Mouse (Mus musculus) CD4-positive helper T cell, adult 2 months (primary cell): Measurements from ENCODE around the gene Slc38a1.

Source experiments
- DNase-seq: peaks from one replicate; pipeline ENCODE4 v3.0.0-alpha.2; 2012; ENCODE audit warnings: low read depth, missing footprints, low spot score

Slc38a1 gene

GRCm38 (mm10) chr15:96617555-96617954, 25.2 kb downstream of the Slc38a1 start:
- DNase-seq = no peak

GRCm38 (mm10) chr15:96608671-96609070, 34.0 kb downstream of the Slc38a1 start:
- DNase-seq = no peak

- DNase-seq = no peak
Observed at GRCm38 (mm10) chr15:96607422-96607821, 35.3 kb downstream of the Slc38a1 start.

- no peak for DNase-seq
Observed at GRCm38 (mm10) chr15:96604282-96604681, 38.4 kb downstream of the Slc38a1 start.

GRCm38 (mm10) chr15:96602043-96602442, 40.7 kb downstream of the Slc38a1 start:
- no peak for DNase-seq

- DNase-seq = no peak
Observed at GRCm38 (mm10) chr15:96599852-96600781, 42.6 kb downstream of the Slc38a1 start.

GRCm38 (mm10) chr15:96598888-96599578, 43.7 kb downstream of the Slc38a1 start:
- peak; percentile 86 for DNase-seq

GRCm38 (mm10) chr15:96597116-96597515, 45.6 kb downstream of the Slc38a1 start:
- DNase-seq = no peak

- no peak for DNase-seq
Observed at GRCm38 (mm10) chr15:96594316-96594715, 48.4 kb downstream of the Slc38a1 start.

- DNase-seq = no peak
Observed at GRCm38 (mm10) chr15:96593866-96594265, 48.8 kb downstream of the Slc38a1 start.

GRCm38 (mm10) chr15:96593457-96593856, 49.3 kb downstream of the Slc38a1 start:
- no peak for DNase-seq

GRCm38 (mm10) chr15:96592976-96593375, 49.7 kb downstream of the Slc38a1 start:
- DNase-seq = no peak

GRCm38 (mm10) chr15:96591876-96592417, 50.8 kb downstream of the Slc38a1 start:
- no peak for DNase-seq

GRCm38 (mm10) chr15:96588996-96589657, 53.6 kb downstream of the Slc38a1 start:
- no peak for DNase-seq

GRCm38 (mm10) chr15:96587998-96588397, 54.7 kb downstream of the Slc38a1 start:
- DNase-seq = no peak

- peak; percentile 71 for DNase-seq
Observed at GRCm38 (mm10) chr15:96583371-96584008, 59.2 kb downstream of the Slc38a1 start.

GRCm38 (mm10) chr15:96576998-96577397, 65.7 kb downstream of the Slc38a1 start:
- no peak for DNase-seq

- DNase-seq = no peak
Observed at GRCm38 (mm10) chr15:96568983-96569363, 73.7 kb downstream of the Slc38a1 start.

GRCm38 (mm10) chr15:96568271-96568982, 74.3 kb downstream of the Slc38a1 start:
- DNase-seq = no peak

- peak; percentile 60 for DNase-seq
Observed at GRCm38 (mm10) chr15:96566850-96567271, 75.9 kb downstream of the Slc38a1 start.

- no peak for DNase-seq
Observed at GRCm38 (mm10) chr15:96563852-96564251, 78.9 kb downstream of the Slc38a1 start.
